Mouse (Mus musculus) kidney, postnatal 25 days (tissue): ENCODE data around the gene Slc2a9.

Experiments used
- DNase-seq, 2 experiments: peaks; one replicate each; pipeline ENCODE4 v3.0.0; 2021; ENCODE audit warnings: mixed read lengths in 2 of 2

The Slc2a9 gene

GRCm38 (mm10) chr5:38502992-38503391 is at the start of gene Slc2a9:
TSS of gene Slc2a9 (minus strand) at chr5:38503143.
- no peak for DNase-seq

- DNase-seq, result no peak
These were observed 49.7 kb upstream of the Slc2a9 start for GRCm38 (mm10) chr5:38552615-38553014.

DNA sequence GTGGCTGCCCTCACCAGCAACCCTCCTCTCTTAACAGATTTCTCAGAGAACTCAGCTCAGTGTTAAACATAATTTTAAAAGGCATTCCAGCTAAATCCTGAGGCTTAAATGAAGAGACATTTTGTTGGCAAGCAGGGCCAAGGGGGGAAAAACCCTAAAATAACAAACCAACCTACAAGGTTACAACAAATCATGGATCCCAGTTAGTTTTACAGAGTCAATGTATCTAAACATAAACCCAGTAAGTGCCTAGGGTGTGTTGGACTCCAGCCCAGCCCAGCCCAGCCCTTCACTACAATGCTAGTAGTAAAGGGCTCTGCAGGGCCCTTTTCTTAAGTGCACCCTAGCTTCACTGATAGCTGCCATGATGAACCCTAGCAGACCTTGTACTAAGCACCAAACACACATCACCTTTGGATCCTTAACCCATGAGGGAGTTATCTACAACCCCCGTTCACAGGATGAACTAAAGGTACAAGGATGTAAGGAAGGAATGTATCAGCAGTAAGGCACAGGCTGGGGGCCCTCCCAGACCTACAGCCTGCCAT is 47.4 kb upstream of the Slc2a9 start:
- DNase-seq, result no peak

DNA sequence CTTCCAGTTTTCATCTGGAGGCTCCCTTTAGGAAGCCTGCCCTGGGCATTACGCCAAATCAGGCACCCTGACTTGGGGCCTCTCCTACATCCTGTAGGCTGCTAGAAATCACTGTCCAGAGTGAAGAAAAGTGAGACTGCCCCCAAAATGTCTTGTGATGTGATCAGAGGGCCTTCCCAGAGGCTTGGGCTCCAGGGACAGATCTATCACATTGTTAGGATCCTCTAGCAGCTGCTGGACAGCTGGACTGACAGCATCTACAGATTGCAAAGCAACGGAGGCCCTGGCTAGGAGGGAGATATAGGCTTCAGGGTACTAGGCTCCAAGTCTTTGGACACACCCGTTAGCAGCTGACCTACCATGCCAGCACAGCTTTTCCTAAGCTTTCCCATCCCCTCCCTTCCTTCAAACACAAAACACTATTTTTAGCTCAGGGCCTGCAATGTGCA is 46.5 kb upstream of the Slc2a9 start:
- DNase-seq, result peak in 1 of 2 experiments; percentile 39

DNA sequence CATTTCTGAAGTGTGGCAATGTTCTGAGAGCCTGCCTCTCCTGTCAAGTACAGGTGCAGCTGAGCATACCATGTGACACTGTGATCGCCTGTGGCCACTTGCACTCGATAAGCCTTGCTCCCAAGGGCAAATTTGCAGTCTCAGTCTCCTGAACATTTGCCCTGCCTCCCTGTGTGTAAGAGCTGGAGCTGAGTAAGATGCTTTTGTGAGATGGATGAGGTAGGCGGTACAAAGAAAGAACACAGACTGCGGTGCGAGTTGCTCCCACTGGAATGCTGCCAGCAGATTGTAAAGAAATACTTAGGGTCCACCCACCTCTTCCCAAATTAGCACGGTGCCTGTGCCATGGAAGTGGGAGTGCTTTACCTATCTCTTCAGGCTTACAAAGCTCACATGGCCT is 44.4 kb upstream of the Slc2a9 start:
- DNase-seq, result no peak

GRCm38 (mm10) chr5:38544423-38545415 is 41.8 kb upstream of the Slc2a9 start:
- peak; percentile 23 to 73 for DNase-seq

DNA sequence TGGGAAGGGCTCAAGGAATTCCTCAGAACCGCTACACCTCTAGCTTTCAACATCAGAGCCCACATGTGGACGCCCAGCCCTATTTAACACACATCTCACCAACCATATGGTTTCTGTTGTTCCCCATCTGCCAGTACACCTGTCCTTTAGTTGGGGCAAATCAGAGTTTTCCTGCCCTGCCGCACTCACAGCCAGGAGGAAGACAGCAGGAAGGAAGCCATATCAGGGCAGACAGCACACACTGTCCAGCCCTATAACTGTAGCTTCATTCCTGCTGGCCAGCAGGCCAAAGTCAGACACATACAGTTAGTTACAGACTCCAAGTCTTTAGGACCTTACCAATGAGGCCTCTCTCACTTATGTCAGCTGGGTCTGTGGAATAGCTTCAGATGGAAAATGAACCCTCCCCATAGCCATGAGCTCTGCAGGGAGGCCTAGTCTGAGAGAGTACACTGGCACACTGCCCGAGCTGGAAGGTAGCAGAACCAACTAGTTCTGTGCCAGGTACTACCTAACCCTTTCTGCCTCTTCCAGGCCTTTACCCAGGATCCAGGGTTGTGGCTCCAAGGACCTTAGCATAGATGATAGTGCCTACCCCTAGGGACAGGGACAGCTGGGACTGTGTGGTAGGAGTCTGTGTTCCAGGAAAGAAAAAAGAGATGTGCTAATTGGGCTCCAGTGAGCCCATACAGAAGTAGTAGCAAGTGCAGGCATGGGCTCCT is 40.7 kb upstream of the Slc2a9 start:
- DNase-seq, result peak; percentile 78 to 83

- peak in 1 of 2 experiments; percentile 49 for DNase-seq
These were observed 38.8 kb upstream of the Slc2a9 start for GRCm38 (mm10) chr5:38541728-38542127.

GRCm38 (mm10) chr5:38540898-38541297 is 38.0 kb upstream of the Slc2a9 start:
- no peak for DNase-seq

- DNase-seq, result no peak
These were observed 35.6 kb upstream of the Slc2a9 start for GRCm38 (mm10) chr5:38538508-38538907.

DNA sequence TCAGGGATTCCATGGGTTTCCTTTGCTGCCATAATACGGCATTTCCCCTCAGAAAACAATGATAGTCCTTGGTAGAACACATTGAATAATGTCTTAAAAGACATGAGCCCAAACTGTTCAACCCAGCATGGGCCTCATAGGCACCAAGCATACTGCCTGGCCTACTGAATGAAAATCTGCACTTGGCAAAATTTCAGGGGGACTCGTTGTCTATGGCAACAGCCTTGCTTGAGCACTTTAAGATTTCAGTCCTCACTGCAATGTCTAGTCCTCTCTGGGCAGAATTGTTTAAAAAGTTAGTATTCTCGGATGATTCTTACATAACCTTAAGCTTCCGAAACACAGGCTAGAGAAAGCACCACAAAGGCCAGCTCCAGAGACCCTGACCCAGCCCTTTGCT is 34.9 kb upstream of the Slc2a9 start:
- DNase-seq, result no peak

DNA sequence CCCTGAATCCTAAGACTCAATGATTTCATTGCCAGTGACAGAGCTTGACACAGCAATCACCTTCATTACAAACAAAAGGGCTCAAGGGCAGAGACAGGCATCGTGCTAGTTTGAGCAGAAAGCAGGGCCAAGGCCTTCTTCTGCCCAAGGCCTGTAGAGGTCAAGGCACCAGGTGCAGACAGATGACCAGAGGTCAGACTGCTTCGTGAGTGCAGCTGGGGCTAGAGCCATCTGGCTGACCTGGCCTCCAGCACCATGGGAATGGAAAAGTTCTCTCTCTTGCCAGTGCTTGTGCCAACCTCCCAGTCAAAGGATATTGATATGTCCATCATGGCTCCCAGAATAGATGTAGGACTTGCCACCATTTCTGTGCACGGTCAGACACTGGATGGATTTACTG is 33.9 kb upstream of the Slc2a9 start:
- no peak for DNase-seq

DNA sequence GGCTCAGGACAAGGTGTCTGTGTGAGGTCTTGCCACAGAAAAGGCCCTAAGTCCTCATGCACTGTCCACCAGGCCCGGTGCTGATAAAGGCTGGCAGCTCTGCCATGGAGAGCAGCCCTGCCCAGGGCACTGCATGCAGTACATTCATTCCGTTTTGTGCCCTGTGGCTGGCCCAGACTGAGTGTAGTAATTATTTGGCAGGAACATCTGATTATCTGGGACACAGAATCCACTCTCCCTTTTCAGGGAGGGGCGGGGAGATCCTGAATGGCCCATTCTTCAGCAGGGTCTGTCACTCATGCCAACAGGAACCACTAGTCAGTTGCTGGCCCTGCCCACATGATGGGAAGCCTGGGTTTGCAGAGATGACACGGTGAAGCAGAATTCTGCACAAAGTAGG is 29.1 kb upstream of the Slc2a9 start:
- no peak for DNase-seq

DNA sequence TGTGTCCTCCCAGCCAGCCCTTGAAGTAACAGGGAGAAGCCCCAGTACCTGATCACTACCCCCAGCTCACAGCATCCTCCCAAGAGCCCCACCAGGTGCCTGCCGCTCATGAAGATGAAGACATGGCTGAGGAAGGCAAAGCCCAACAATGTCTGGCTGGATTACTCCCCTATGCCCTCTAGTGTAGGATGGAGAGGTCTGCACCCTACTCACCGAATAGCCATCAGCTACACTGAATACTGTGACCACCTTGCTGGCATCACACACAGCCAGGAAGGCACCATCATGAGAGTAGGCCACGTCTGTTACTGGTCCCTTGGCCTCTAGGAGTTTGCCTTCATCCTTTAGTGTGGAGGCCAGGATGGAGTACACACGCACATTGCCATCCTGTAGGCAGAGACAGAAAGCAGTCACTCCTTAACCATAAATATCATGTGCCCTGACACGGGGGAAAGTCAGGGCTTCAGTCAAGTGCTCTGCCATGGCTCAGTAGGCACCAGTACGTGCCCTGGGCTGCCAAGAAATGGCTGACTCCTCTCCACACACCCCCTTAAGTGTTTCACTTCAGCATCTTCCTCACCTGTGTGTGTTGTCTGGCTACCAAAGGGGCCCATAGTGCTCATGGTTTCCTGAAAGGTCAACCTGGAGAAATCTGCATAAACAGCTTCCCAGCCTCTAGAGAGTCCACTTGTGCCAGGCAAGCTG is 26.9 kb upstream of the Slc2a9 start:
- no peak for DNase-seq

- DNase-seq, result no peak
These were observed 20.0 kb upstream of the Slc2a9 start for GRCm38 (mm10) chr5:38522977-38523376.

GRCm38 (mm10) chr5:38520838-38521237 is 17.9 kb upstream of the Slc2a9 start:
- no peak for DNase-seq

GRCm38 (mm10) chr5:38516267-38516666 is 13.3 kb upstream of the Slc2a9 start:
- DNase-seq, result peak; percentile 62 to 63

GRCm38 (mm10) chr5:38512991-38513390 is 10.0 kb upstream of the Slc2a9 start:
- no peak for DNase-seq

GRCm38 (mm10) chr5:38509568-38509967 is 6.6 kb upstream of the Slc2a9 start:
- DNase-seq, result no peak

DNA sequence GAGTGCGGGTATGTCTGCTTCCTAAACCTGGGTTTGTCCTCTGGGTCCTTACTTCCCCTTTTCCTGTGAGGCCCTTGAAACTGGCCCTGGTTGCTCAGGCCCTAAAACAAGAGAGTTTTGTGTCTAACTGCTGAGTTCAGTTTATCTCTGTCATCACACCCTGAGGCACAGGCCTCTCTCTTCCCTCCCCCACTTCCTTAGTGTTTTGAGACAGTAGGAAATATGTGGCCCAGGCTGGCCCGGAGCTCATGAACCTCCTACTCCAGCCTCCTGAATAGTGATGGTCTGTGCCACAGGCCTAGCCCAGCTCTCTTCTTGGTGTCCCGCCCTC is 2.5 kb upstream of the Slc2a9 start:
- no peak for DNase-seq

GRCm38 (mm10) chr5:38504747-38505434 is 1.9 kb upstream of the Slc2a9 start:
- DNase-seq, result no peak

DNA sequence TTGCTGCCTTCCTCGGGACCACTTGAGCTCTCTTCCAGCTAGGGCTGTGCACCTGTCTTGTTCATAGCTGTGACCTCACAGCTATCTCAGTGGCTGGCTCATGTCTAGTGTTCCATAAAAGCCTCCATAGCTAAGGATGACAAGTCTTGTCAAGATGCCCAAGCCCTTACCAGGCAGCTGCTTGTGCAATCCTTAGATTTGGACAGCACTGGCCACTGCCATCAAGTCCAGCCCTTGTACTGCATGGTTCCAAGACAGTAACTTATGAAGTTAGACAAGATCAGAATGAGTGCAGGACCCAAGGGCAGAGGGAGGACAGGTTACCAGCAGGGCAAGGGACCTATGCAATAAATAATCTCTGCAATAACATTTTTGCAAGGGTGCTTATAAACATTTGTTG is 1.2 kb upstream of the Slc2a9 start:
- no peak for DNase-seq
